Mouse (Mus musculus) cerebellum, adult 9-10 months (tissue): Measurements from ENCODE around the gene Cplx3.

Source experiments
- DNase-seq: peaks from one replicate; pipeline ENCODE4 v3.0.0; 2022

The Cplx3 gene

DNA sequence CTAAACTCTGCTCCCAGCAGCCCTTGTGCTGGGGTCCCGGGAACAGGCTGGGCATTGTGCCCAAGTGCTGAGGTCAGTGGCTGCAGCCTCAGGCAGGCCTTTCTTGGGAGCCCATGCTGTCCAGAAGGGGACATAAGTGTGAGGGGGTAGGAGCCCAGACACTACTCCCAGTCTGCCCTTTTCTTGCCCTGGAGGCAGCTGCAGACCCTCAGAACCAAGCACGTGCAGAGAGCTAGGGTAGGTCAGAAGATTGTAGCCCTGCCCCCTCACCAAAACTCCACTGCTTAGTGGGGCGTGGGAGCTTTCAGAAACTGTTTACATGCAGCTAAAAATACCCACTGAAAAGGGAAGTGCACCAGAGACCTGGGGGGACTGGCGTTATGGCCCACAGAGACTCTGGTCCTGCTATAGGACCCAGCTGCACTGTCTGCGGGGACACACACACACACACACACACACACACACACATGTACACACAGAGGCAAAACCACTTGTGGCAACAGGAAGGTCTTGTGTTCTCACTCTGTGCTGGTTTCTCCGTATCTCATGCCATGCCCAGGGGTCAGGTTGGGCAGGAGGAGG lies 31.8 kb upstream of the Cplx3 start:
- DNase-seq, result no peak

DNA sequence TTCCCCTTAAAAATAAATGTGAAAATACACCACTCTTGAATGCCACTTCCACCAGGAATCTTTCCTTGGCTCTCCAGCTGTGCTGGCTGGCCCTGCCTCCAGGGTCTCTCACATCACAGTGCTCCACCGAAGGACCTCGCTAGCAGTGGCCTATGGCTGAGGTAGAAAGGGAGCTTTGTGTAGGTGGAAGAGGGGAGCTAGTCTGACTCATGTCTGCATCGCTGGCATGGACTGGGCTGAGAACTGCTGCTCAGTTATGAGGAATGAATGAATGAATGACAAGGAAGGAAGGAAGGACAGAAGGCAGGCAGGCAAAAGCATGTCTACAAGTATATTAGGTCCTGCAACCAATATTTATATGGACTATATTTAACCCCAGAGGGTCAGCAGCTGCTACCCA lies 31.2 kb upstream of the Cplx3 start:
- DNase-seq, result no peak

DNA sequence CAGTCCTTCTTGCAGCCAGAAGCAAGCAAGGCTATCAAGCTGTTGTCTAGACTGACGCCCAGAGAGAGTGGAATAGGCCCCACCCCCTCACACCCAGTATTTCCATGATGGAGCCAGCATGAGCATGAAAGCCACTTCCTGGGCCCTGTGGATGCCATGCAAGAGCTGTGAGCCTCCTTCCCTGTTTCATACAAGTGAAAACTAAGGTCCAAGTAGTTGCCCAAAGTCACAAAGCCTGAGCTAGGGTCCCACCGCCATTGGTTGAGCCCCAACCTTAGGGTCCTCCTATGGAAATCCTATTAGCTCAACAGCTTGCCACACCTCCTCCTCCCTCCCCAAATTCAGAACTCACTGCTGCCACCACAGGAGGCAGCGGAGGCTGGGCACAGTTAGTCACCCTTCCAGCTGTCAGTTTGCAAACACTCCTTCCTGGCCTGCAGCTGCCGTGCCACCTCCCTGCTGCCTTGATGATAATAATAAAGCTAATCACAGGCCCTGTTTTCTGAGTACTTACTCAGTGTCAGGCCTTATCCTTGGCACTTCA lies 27.5 kb upstream of the Cplx3 start:
- DNase-seq, result no peak

DNA sequence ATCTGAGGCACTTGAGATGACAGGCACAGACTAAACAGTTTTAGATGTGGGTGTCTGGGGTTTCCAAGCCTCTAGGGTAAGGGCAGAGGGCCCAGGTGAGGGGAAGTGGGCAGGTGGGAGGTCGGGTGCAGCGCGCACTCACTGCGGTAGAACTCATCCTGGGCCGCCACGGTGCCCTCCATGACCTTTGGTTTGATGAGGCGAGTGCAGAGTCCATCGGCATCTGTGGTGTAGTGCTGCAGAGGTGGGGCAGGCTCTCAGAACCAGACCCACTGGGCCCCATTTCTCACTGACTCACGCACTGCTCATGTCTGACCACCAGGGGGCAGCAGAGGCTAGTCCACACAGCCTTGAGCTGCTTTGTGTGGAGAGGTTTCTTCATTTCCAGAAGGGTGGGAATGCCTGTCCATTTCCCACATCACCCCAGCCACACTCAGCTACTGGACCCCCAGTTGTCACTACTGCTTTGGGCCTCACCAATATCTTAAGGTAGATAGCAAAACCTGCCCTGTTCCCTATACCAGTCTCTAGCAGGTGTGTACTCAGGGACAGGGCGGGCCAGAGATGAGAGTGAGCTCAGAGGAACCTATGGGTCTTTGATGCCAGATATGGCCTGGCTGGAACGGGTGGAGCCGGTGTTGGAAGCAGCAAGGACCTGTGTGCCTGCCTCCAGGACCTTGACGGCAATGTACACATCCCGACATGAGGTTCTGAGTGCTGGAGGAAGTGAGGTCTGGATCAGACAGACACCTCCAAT lies 23.2 kb upstream of the Cplx3 start:
- peak; percentile 81 for DNase-seq

DNA sequence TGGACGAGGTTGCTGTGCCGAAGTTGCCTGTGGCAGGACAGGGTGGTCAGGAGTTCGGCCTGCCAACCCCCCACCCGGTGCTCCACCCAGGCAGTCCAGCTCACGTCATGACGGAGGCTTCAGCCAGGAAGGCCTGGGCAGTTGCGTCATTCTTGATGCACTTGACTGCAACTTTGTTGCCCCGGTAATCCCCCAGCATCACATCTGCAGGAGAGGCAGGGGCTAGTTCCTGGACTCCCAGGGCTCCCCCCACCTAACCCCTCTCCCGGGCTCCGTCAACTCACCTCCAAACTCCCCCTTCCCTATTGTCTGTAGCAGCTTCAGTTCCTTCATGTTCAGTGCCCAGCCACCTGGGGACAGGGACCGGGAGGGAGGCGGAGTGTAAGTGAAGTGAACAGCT lies 22.6 kb upstream of the Cplx3 start:
- DNase-seq, result no peak

DNA sequence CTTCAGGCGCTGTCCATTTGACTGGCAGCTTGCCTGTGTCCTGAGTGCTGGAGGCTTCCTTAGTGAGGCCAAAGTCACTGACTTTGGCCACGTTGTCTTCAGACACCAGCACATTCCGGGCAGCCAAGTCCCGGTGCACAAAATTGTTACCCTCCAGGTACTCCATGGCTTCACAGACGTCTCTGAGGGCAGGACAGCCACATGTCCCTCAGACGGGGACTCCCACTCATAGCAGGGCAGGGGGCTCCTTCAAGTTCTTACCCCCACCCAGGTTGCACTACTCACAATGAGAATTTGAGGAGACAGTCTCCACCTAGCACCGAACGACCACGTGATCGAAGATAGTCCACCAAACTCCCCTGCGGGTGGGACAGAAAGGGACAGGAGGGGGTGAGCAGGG lies 21.8 kb upstream of the Cplx3 start:
- DNase-seq, result no peak

DNA sequence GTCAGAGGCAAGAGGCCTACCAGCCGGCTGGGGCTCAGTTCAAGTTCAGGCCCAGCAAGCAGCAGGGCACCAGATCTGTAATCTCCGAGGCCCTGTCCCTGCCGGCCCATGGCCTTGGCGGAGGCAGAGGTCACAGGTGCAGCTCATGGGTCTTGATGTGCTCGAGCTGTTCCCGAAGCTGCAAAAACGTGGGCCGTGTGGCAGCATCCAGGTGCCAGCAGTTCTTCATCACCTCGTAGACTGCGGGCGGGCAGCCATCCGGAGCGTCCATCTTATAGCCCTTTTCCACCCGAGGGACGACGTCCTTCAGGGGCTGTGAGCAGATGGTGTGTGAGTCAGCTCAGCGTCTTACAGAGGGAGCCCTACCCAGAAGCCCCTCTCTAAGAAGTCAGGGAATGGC lies 21.1 kb upstream of the Cplx3 start:
- DNase-seq, result no peak

DNA sequence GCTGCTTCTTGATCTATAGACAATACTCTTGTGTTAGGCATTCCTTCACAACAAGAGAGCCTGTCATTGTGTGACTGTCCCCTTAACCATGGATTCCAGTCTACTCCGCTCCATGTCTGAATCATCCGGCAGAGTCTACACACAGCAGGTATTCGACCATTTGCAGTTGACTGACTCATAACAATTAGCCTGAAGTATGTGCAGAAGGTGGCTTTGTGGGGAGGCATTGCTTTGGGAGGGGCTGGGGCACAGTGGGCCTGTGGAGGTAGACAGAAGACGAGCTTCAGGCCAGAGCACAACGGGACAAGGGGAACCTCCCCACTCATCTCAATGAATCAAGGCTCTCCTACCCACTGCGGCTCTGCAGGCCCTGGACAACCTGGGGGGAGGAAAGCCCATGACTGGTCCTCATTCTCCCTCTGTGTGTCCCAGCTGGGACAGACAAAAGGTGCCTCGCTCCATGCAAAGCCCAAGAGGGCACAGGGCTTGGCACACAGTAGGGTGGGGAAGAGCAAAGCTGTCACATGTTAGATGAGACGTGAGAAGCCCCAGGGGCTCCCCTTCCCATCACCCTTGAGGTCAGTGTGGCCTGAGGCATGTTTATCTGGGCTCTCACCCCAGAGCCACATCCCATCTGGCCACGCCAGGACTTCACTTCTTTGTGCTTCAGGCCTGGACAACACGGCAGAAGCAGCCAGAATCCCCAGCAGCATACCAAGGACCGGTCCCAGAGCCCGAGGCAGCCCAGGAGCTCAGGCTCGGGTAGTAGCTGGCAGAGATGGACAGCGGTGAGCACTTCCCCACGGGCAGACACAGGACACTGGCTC lies 19.8 kb upstream of the Cplx3 start:
- DNase-seq, result no peak

DNA sequence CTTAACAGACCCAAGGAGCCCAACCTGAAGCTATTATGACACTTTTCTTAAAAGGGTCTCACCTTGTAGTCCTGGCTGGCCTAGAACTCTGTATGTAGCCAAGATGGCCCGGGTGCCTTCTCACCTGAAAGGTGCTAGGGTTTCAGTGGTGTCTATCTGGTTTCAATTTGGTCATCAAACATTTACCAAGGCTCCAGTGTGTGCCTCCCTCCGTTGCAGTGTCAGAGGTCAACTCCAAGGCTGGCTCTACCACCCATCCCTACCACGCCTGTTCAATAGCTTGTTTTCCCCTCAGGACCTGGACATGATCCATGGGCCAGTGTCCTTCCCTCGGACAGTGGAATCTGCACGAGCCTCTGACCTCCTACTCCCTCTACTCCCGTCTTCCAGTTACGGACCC lies 18.2 kb upstream of the Cplx3 start:
- no peak for DNase-seq

DNA sequence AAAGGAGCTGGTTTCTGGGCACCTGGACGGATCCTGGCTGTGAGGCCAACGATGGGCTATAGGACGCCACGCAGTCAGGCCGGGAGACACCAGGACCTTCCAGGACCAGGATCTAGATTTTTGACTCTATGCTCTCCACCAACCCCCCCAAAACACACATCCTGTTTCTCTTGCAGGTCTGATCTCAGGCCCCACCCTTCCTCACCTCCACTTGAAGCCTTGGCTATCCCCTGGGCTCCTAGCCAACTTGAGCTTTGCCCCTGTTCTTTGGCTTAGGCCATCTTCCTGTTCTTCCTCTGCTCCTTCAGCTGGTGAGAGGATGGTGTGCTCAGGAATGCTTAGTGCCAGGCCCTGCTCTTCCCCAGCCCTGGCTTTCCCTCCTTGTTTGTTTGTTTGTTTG lies 14.6 kb upstream of the Cplx3 start, which contains the start of gene Lman1l:
TSS of gene Lman1l (minus strand) at position 101 of the 400 bp plus-strand sequence.
- DNase-seq, result no peak

DNA sequence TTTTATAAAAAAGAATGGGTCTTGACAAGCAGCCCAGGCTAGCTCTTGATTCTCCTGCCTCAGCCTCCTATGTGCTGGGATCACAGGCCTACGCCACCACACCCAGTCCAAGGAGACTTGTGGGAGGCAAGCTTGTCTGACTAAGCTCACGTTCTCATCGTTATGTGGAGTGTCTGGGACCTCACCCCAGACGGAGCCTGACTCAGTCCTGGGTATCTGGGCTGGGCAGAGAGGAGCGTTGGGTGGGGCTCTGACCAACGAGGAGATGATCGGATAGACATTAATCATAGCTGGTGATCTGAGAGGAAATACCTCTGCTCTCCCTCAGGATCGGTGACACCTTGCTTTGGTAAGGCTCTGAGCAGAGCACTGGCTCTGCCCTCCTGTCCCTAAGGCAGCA lies 12.8 kb upstream of the Cplx3 start:
- DNase-seq, result no peak

DNA sequence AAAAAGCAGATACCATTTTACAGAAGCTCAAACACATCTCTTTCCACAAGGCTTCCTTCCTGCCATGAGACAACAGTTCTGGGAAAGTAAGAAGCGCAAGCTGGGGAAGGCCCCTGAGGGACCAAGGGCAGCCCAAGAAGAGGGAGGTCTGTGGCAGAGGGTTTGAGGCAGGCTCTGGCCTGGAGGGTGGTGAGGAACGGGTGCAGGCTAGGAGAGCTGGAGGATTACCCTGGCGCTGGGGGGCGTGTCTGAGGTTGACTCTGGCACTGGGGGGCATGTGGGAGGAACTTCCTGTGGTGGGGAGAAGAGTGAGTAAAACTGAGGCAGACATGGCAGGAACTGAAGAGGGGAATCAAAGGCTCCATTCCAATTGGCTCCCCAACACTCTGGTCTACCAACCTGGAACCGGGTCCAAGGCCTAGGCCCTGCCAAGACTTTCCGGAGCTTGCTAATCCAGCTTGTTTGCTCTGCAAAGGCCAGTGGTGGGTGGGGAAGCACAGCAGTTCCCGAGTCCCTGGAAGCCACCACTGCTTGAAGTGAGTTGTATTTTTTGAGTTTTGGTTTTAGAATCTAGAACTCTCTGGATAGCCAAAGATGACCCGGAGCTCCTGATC lies 11.6 kb upstream of the Cplx3 start:
- DNase-seq, result no peak

DNA sequence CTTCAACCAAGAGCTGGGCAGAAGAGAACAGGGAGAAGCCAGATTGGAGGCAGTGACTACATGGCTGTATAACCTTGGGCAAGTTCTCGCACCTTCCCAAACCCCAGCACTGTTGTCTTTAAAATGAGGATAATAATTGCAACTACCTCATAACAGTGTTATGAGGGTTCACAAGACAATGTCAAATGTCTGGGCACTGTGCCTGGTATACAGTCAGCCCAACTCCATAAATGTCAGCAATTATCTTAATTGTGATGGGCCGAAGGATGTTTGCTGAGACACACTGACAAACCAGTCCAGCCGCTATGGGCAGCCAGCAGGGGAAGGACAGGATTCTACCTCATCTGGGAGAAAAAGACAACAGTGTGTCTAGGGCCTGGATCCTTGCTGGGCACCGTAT lies 8.7 kb upstream of the Cplx3 start:
- DNase-seq, result no peak

DNA sequence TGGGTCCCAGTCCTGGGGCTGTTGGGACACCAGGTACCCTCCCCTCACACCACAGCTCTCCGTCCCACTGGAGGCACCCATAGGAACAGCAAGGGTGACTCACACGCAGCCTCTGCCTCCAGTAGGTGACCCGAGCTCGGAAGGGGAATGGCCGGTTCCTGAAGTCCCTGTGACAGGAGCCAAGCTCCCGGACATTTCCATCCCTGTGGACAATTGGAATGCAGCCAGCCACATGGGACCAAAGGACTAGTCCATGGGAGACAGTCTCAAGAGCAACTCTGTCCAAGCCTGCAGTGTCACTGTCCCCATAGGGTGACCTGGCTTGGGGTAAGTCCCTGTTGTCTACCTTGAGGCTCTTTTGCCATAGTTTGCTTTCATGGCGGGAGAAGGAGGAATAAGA lies 7.9 kb upstream of the Cplx3 start:
- no peak for DNase-seq

DNA sequence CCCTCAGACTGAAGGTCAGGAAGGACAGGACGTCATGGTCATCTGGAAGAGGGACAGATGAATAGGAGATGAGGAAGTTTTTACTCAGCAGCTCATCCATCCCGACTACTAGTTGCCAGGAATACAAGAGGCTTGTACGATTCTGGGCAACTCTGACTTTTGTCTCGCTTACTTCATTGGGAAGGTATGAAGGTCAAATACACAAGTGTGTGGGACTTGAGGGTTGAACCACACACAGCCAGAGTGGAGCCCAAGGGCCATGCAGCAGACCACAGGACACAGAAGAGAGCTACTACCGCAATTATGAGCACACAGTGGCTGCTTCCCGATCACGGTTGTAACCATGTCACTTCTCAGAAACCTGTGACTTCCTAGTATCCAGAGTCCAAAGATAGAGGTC lies 6.5 kb upstream of the Cplx3 start:
- no peak for DNase-seq

DNA sequence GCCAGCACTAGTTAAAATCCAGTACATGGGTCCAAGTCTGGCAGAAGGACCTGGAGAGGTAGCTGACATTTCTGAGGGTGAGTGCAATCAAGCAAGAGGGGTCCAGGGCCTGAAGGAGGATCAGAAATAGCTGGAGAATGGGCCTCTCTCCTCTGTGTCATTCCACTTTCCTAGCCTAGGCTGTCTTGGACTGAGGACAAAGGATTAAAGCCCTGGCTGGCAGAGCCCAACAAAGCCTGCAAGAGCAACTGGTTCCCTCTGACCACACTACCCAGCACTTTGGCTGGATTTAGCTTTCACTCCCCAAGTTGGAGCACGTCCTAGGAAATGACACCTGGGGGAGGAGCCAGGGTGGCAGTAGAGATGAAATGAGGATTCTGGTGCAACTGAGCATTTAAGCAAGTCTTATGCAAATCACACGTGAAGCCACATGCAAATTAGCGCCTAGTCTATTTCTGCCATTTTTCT lies 4.3 kb upstream of the Cplx3 start:
- DNase-seq, result no peak

DNA sequence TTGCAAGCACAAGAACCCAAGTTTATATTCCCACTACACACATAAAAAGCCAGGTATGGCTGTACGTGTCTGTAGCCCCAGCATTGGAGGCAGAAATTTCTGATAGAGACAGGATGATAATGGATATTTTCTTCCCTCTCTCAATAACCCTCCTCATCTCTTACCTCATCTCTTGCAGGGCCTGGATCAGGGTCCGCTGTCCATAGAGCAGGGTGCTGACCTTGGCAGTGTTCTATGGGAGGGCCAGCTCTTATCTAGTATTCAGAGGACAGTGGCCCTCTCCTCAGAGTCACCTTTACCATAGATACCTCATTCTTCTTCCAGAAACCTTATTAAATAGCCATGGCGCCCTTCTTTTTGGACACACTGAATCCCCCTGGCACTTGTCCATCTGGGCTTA lies 3.7 kb upstream of the Cplx3 start:
- no peak for DNase-seq

DNA sequence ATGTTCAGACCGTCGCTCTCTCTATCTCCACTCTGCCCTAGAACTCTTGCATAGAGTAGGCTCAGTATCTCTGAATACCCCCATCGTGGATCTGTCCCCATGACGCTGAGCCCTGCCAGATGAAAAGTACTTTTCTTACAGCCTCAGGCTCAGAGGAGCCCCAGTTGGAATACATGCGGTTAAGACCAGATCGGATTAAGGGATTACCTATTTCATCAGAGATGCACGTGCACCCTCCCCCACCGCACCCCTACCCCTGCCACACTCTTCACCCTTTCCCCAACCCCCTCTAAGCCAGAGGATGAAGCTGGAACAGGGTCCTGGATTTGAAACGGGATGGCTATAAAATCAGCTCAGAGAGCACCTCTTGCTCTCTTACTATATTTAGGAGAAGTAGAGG lies 578 bp downstream of the Cplx3 start:
- no peak for DNase-seq

DNA sequence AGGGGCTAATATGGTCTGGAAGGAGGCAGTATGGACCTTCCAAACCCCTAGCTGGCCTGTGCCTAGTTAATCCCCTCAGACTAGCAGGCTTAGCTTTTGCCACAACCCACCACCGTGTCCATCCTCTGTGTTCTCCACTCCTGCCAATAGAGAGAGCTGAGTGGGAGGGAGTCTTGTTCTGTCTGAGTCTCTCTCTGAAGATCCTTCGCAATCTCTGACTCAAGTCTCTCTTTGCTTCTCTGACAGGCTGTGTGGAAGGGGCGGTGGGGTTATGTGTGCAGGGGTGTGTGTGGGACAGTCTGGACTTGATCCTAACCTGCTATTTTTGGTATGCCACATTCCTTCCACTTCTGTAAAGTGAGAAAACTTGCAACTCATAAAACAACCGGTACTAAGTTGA lies 1.2 kb downstream of the Cplx3 start:
- DNase-seq, result no peak

DNA sequence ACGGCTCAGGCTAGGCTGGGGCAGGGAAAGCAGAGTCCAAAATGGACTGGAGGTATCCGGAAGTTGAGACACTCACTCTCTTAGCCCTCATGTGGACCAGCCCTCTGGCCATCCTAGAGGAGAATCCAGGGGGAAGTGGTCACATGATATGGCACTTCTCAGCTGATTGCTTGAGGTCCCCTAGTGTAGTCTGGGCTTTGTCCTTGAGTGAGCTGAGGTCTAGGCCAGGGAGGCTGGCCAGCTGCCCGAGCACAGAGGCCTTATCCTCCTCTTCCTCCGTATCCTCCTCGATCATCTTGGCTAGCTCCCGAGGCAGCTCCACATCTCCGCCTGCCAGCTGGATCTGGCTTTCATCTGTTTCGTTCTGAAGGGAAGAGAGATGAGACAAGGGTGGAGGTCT lies 4.0 kb downstream of the Cplx3 start:
- no peak for DNase-seq

DNA sequence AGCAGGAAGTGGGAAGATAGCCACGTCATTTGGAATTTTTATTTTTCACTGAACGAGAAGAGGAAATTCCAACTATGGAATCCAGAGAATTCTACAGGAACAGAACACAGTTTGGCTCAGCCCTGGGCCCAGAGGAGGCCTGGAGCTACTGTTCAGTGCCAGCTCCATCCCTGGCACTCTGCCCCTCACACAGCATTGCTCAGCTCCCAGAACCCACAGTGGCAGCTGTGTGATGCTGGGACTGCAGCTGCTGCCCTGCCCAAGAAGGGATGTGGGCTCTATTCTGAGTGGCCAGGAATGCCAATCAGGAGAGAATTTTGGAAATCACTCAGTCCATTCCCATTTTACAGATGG lies 4.8 kb downstream of the Cplx3 start:
- DNase-seq, result no peak

DNA sequence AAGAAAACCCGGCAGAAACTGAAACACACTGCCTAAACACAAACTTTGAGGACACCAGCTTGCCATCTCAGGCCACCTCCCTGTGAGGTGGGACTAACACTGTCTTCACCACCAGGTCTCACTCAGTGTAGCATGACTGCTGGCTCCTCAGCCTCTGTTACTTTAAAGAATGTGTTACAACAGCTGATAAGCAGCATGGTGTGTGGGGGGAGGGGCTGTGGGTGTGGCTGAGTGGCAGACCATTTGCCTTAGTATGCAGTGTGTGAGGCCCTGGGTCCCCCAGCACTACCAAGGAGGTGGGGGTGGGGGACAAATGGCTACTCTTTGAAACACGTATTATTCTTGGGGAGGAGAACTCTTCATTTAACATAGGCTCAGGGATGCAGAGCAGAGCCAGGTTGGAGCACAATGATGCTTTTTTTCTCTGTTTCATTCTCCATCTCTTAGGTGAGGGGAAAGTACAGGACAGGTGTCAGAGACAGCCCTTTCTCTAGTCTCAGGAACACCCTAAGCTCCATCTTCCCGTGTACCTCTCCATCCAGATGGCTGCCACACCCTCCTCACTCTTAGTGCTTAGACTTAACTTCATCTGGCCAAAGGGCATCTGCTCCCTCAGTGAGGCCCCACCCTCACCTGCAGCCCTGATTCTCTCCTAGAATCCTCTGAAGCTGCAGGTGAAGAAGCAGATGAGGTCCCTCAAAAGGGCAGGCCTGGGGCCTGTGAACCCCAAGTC lies 5.3 kb downstream of the Cplx3 start:
- no peak for DNase-seq
